Mouse (Mus musculus): Measurements from ENCODE around the gene Sppl3. TPM values are rescaled to one million over a fixed set of nuclear protein-coding genes. Genes with fewer than 3 reads are reported as not detected.

Gene Sppl3
- total and polyA plus RNA-seq, 3 experiments: 14.3 to 29.2 (median 14.9) TPM

- in situ Hi-C loops (cut with MboI; ENCODE audit: low pct_ligation_motif_present, low pct_unique_long_range_greater_than_20kb, low sequenced_read_pairs): loop anchor here (5.0 kb wide), 1 partner anchor 97 kb away; no protein-coding TSS in a partner anchor
- H3K27me3 ChIP-seq (replicated peaks): no peaks in the 10 kb centered on the region
- no peak overlapping the region for H3K27ac ChIP-seq (ENCODE audit: insufficient read depth, low read depth)
- DNase-seq (ENCODE audit: extremely low read depth): no peak
- H3K79me2 ChIP-seq (replicated peaks; ENCODE audit: control insufficient read depth, extremely low read depth, insufficient read depth, poor library complexity, severe bottlenecking): no peaks in the 10 kb centered on the region; the same call in 1 of the 2 replicates
- no peak overlapping the region for H3K9ac ChIP-seq (ENCODE audit: insufficient read depth, low read depth)
- H3K4me3 ChIP-seq (replicated peaks in 1 of 3; ENCODE audit: low read depth in 2 of 3, low read length in 2 of 3, poor library complexity in 1 of 3): no peak overlapping the region
- no peak overlapping the region for H3K4me2 ChIP-seq (ENCODE audit: insufficient read depth, low read depth, poor library complexity, severe bottlenecking)
- H3K36me3 ChIP-seq (replicated peaks in 1 of 2; ENCODE audit: control insufficient read depth in 1 of 2, insufficient read depth in 1 of 2, low read length in 1 of 2): peaks cover 9 to 59% of the 10 kb centered on the region in 2 experiments
- peaks cover 0 to 21% of the 10 kb centered on the region in 2 experiments; a peak in 2 of 4 replicates for H3K4me1 ChIP-seq (ENCODE audit: control insufficient read depth in 1 of 2, insufficient read depth in 2 of 2)
- dilution Hi-C loops (cut with MboI; ENCODE audit: extremely low pct_ligation_motif_present, extremely low pct_unique_long_range_greater_than_20kb, low sequenced_read_pairs): no loop called here
- TF ChIP-seq HCFC1 (IDR thresholded peaks at IDR 0.05; ENCODE audit: low read depth, low read length) (no peak), EP300 (IDR thresholded peaks at IDR 0.05; ENCODE audit: low read length) (no peak), JUN (IDR thresholded peaks at IDR 0.05; ENCODE audit: insufficient read depth, low read depth, low read length) (no peak), CTCF (conservative IDR thresholded peaks at IDR 0.05 in 1 of 2, IDR thresholded peaks at IDR 0.05 in 1 of 2; ENCODE audit: low read depth in 2 of 2, low read length in 2 of 2) (no peak), MAFK (IDR thresholded peaks at IDR 0.05; ENCODE audit: insufficient replicate concordance, low read length) (no peak), RCOR1 (conservative IDR thresholded peaks at IDR 0.05; ENCODE audit: low read depth, low read length) (no peak), POLR2AphosphoS2 (IDR thresholded peaks at IDR 0.05; ENCODE audit: low read depth, low read length) (no peak), ZMIZ1 (IDR thresholded peaks at IDR 0.05; ENCODE audit: low read depth, low read length) (no peak), ETS1 (conservative IDR thresholded peaks at IDR 0.05; ENCODE audit: low read depth, low read length) (no peak), USF2 (conservative IDR thresholded peaks at IDR 0.05; ENCODE audit: low read depth, low read length) (no peak), MYC (IDR thresholded peaks at IDR 0.05; ENCODE audit: low read depth, low read length) (no peak), BHLHE40 (IDR thresholded peaks at IDR 0.05; ENCODE audit: low read depth, low read length) (no peak), E2F4 (IDR thresholded peaks at IDR 0.05; ENCODE audit: insufficient replicate concordance, low read depth, low read length) (no peak), TBP (conservative IDR thresholded peaks at IDR 0.05; ENCODE audit: low read depth, low read length) (no peak), UBTF (IDR thresholded peaks at IDR 0.05; ENCODE audit: low read depth, low read length) (no peak), ZC3H11A (IDR thresholded peaks at IDR 0.05; ENCODE audit: low read depth, low read length) (no peak)
- H3K9me3 ChIP-seq (replicated peaks; ENCODE audit: low read length): no peaks in the 10 kb centered on the region
Observed at GRCm38 (mm10) chr5:115074749-115075148, 63.8 kb downstream of the Sppl3 start.

- Histone ChIP-seq H3K4me2 (ENCODE audit: insufficient read depth, low read depth, poor library complexity, severe bottlenecking) (no peak overlapping the region), H3K4me3 (replicated peaks in 1 of 3; ENCODE audit: low read depth in 2 of 3, low read length in 2 of 3, poor library complexity in 1 of 3) (no peak overlapping the region), H3K9me3 (replicated peaks; ENCODE audit: low read length) (no peaks in the 10 kb centered on the region), H3K9ac (ENCODE audit: insufficient read depth, low read depth) (no peak overlapping the region), H3K27me3 (replicated peaks) (no peaks in the 10 kb centered on the region), H3K4me1 (ENCODE audit: control insufficient read depth in 1 of 2, insufficient read depth in 2 of 2) (peaks cover 0 to 11% of the 10 kb centered on the region in 2 experiments; a peak in 2 of 4 replicates), H3K27ac (ENCODE audit: insufficient read depth, low read depth) (no peak overlapping the region), H3K79me2 (replicated peaks; ENCODE audit: control insufficient read depth, extremely low read depth, insufficient read depth, poor library complexity, severe bottlenecking) (no peaks in the 10 kb centered on the region; the same call in 1 of the 2 replicates), H3K36me3 (replicated peaks in 1 of 2; ENCODE audit: control insufficient read depth in 1 of 2, insufficient read depth in 1 of 2, low read length in 1 of 2) (peaks cover 9 to 66% of the 10 kb centered on the region in 2 experiments)
- in situ Hi-C loops (cut with MboI; ENCODE audit: low pct_ligation_motif_present, low pct_unique_long_range_greater_than_20kb, low sequenced_read_pairs): loop anchor here (5.0 kb wide), 1 partner anchor 99 kb away; no protein-coding TSS in a partner anchor
- TF ChIP-seq RCOR1 (conservative IDR thresholded peaks at IDR 0.05; ENCODE audit: low read depth, low read length) (no peak), SMC3 (IDR thresholded peaks at IDR 0.05; ENCODE audit: low read depth, low read length) (peak; percentile 81), BHLHE40 (IDR thresholded peaks at IDR 0.05; ENCODE audit: low read depth, low read length) (no peak), PAX5 (IDR thresholded peaks at IDR 0.05; ENCODE audit: low read length) (no peak), CHD2 (IDR thresholded peaks at IDR 0.05; ENCODE audit: low read length) (no peak), MXI1 (IDR thresholded peaks at IDR 0.05; ENCODE audit: low read depth, low read length) (no peak), USF2 (conservative IDR thresholded peaks at IDR 0.05; ENCODE audit: low read depth, low read length) (no peak), GABPA (IDR thresholded peaks at IDR 0.05; ENCODE audit: insufficient replicate concordance, low read depth, low read length) (no peak), HCFC1 (IDR thresholded peaks at IDR 0.05; ENCODE audit: low read depth, low read length) (no peak), ETS1 (conservative IDR thresholded peaks at IDR 0.05; ENCODE audit: low read depth, low read length) (no peak), RAD21 (IDR thresholded peaks at IDR 0.05; ENCODE audit: low read depth, low read length) (peak; percentile 70), POLR2A (IDR thresholded peaks at IDR 0.05; ENCODE audit: low read depth, low read length) (no peak), SIN3A (IDR thresholded peaks at IDR 0.05; ENCODE audit: low read length) (no peak), NRF1 (IDR thresholded peaks at IDR 0.05; ENCODE audit: low read depth, low read length) (no peak), CTCF (conservative IDR thresholded peaks at IDR 0.05 in 1 of 2, IDR thresholded peaks at IDR 0.05 in 1 of 2; ENCODE audit: low read depth in 2 of 2, low read length in 2 of 2) (peak; percentile 59 to 80), MAX (IDR thresholded peaks at IDR 0.05; ENCODE audit: low read length) (no peak), POLR2AphosphoS2 (IDR thresholded peaks at IDR 0.05; ENCODE audit: low read depth, low read length) (no peak), USF1 (IDR thresholded peaks at IDR 0.05; ENCODE audit: low read depth, low read length) (no peak), ZMIZ1 (IDR thresholded peaks at IDR 0.05; ENCODE audit: low read depth, low read length) (no peak), E2F4 (IDR thresholded peaks at IDR 0.05; ENCODE audit: insufficient replicate concordance, low read depth, low read length) (no peak), TBP (conservative IDR thresholded peaks at IDR 0.05; ENCODE audit: low read depth, low read length) (no peak)
- dilution Hi-C loops (cut with MboI; ENCODE audit: extremely low pct_ligation_motif_present, extremely low pct_unique_long_range_greater_than_20kb, low sequenced_read_pairs): no loop called here
- peak; percentile 71 for DNase-seq (ENCODE audit: extremely low read depth)
Observed at GRCm38 (mm10) chr5:115076144-115076901, 65.4 kb downstream of the Sppl3 start.

All from CH12.LX (cell line).